Comparison of ENCODE assay signal across 9 mouse cellular contexts in genomic region chr9:121757432-121757831, GRCm38 (mm10). TPM values are rescaled to one million over a fixed set of nuclear protein-coding genes. Genes with fewer than 3 reads are reported as not detected.
DNase-seq lines count a peak whose midpoint lies in the region; ATAC-seq and TF ChIP-seq lines count a peak whose summit lies in the region.
"Had no signal": no experiment of that assay in that cellular context is flagged by ENCODE, and none has a peak within 500 bp of the region (broad histone marks: within the 10 kb centered on the region; RNA-seq: fewer than 3 reads in every experiment).

No protein-coding gene starts in this region.

- no peak overlapping the region for H3K27ac ChIP-seq in forebrain, postnatal 0 days (ENCODE audit: low read depth, low read length)
- H3K27ac ChIP-seq in forebrain, embryonic 16.5 days (ENCODE audit: low read length) = no peak overlapping the region

- H3K36me3 ChIP-seq in forebrain, postnatal 0 days (ENCODE audit: insufficient read depth) = peaks cover 32% of the 10 kb centered on the region
- H3K36me3 ChIP-seq in forebrain, embryonic 16.5 days (ENCODE audit: control insufficient read depth, insufficient read depth) = peaks cover 14% of the 10 kb centered on the region

- no peaks in the 10 kb centered on the region for H3K27me3 ChIP-seq in forebrain, postnatal 0 days (ENCODE audit: insufficient read depth, low read length)
- H3K27me3 ChIP-seq in forebrain, embryonic 16.5 days (replicated peaks; ENCODE audit: control insufficient read depth, insufficient read depth, low read length) = no peaks in the 10 kb centered on the region

- peak; percentile 26 for DNase-seq in forebrain, postnatal 0 days
- DNase-seq in thymus, postnatal 14 days = peak; percentile 32
- DNase-seq in thymus, postnatal 25 days = no peak
- DNase-seq in induced T-regulatory cell, adult 2 months (ENCODE audit: low read depth) = peak; percentile 48
- DNase-seq in right cerebral cortex, adult 18-20 months = no peak
- no peak for DNase-seq in adrenal gland, postnatal 36 days
- DNase-seq: thymus, adult 2 months had no signal

- WGBS in forebrain, postnatal 0 days = 50% methylated on average over 3 of the region's 3 CpGs
- WGBS in forebrain, embryonic 16.5 days = 64% methylated on average over 3 of the region's 3 CpGs

- peaks cover 15% of the 10 kb centered on the region for H3K4me1 ChIP-seq in forebrain, postnatal 0 days (ENCODE audit: insufficient read depth)
- H3K4me1 ChIP-seq in forebrain, embryonic 16.5 days (replicated peaks; ENCODE audit: control insufficient read depth, insufficient read depth, low read length) = peaks cover 27% of the 10 kb centered on the region

- H3K9me3 ChIP-seq in forebrain, postnatal 0 days (ENCODE audit: low read length) = no peaks in the 10 kb centered on the region
- no peaks in the 10 kb centered on the region for H3K9me3 ChIP-seq in forebrain, embryonic 16.5 days (ENCODE audit: control insufficient read depth, low read length)

- H3K4me2 ChIP-seq in forebrain, postnatal 0 days (ENCODE audit: low read depth) = no peak overlapping the region
- no peak overlapping the region for H3K4me2 ChIP-seq in forebrain, embryonic 16.5 days (ENCODE audit: low read length)

- no peak overlapping the region for H3K9ac ChIP-seq in forebrain, postnatal 0 days
- no peak overlapping the region for H3K9ac ChIP-seq in forebrain, embryonic 16.5 days (replicated peaks; ENCODE audit: low read depth, low read length)

- TF ChIP-seq CTCF in forebrain, postnatal 0 days (IDR thresholded peaks at IDR 0.05; ENCODE audit: low read depth) = no peak

- no peak overlapping the region for H3K4me3 ChIP-seq in forebrain, postnatal 0 days (ENCODE audit: low read depth, low read length)
- no peak overlapping the region for H3K4me3 ChIP-seq in forebrain, embryonic 16.5 days (replicated peaks; ENCODE audit: low read length)

- ATAC-seq in forebrain, postnatal 0 days = no peak
- ATAC-seq in forebrain, embryonic 16.5 days = no peak
- ATAC-seq in monocyte, adult 5-6 weeks (replicated peaks; ENCODE audit: insufficient number of reproducible peaks, low FRiP score, low TSS enrichment, poor library complexity, severe bottlenecking) = no peak

RNA-seq across cellular contexts. Expression of gene Zfp651, which starts 1.7 kb away (rescaled TPM):
- 44.6 and 48.8 TPM in 2 replicates for total RNA-seq in forebrain, postnatal 0 days (2014; rRNA removed)
- polyA plus RNA-seq in forebrain, postnatal 0 days (2015; fragmentation: Nextera tagmentation; extraction: Ambion mirVana) = 16.3 and 17.5 TPM in 2 replicates
- polyA plus RNA-seq in forebrain, embryonic 16.5 days (2015; fragmentation: Nextera tagmentation; extraction: Ambion mirVana) = 16.4 and 20.4 TPM in 2 replicates
- 10 to 100 TPM; 40.5 to 49.7 TPM for total RNA-seq in adrenal gland, postnatal 36 days (2021)
- not detected in 3 replicates for total RNA-seq in monocyte, adult 5-6 weeks (2017)

RNA-seq across cellular contexts. Expression of gene Klhl40, which starts 20.0 kb away (rescaled TPM):
- 2.7 and 2.8 TPM in 2 replicates for total RNA-seq in forebrain, postnatal 0 days (2014; rRNA removed)
- 1.7 and 2.0 TPM in 2 replicates for polyA plus RNA-seq in forebrain, postnatal 0 days (2015; fragmentation: Nextera tagmentation; extraction: Ambion mirVana)
- polyA plus RNA-seq in forebrain, embryonic 16.5 days (2015; fragmentation: Nextera tagmentation; extraction: Ambion mirVana) = 0.80 and 1.1 TPM in 2 replicates
- under 1 TPM in 1 of 2 experiments, not detected in 1; 0.16 TPM for total RNA-seq in adrenal gland, postnatal 36 days (2021)
- not detected in 3 replicates for total RNA-seq in monocyte, adult 5-6 weeks (2017)

RNA-seq across cellular contexts. Expression of gene Hhatl, which starts 34.9 kb away (rescaled TPM):
- 0.15 and 1.2 TPM in 2 replicates for total RNA-seq in forebrain, postnatal 0 days (2014; rRNA removed)
- 0.15 and 0.39 TPM in 2 replicates for polyA plus RNA-seq in forebrain, postnatal 0 days (2015; fragmentation: Nextera tagmentation; extraction: Ambion mirVana)
- polyA plus RNA-seq in forebrain, embryonic 16.5 days (2015; fragmentation: Nextera tagmentation; extraction: Ambion mirVana) = not detected in 2 replicates
- total RNA-seq in adrenal gland, postnatal 36 days (2021) = not detected
- total RNA-seq in monocyte, adult 5-6 weeks (2017) = not detected in 3 replicates

RNA-seq across cellular contexts. Expression of gene Nktr, which starts 38.5 kb away (rescaled TPM):
- total RNA-seq in forebrain, postnatal 0 days (2014; rRNA removed) = 79.8 and 97.3 TPM in 2 replicates
- polyA plus RNA-seq in forebrain, postnatal 0 days (2015; fragmentation: Nextera tagmentation; extraction: Ambion mirVana) = 31.3 and 43.2 TPM in 2 replicates
- 59.1 and 60.4 TPM in 2 replicates for polyA plus RNA-seq in forebrain, embryonic 16.5 days (2015; fragmentation: Nextera tagmentation; extraction: Ambion mirVana)
- 10 to 100 TPM; 58.2 to 90.2 TPM for total RNA-seq in adrenal gland, postnatal 36 days (2021)
- total RNA-seq in monocyte, adult 5-6 weeks (2017) = 193 to 365 TPM (median 198 TPM) in 3 replicates

RNA-seq across cellular contexts. Expression of gene Ss18l2, which starts 47.3 kb away (rescaled TPM):
- total RNA-seq in forebrain, postnatal 0 days (2014; rRNA removed) = 69.5 and 104 TPM in 2 replicates
- polyA plus RNA-seq in forebrain, postnatal 0 days (2015; fragmentation: Nextera tagmentation; extraction: Ambion mirVana) = 185 and 241 TPM in 2 replicates
- 133 and 142 TPM in 2 replicates for polyA plus RNA-seq in forebrain, embryonic 16.5 days (2015; fragmentation: Nextera tagmentation; extraction: Ambion mirVana)
- total RNA-seq in adrenal gland, postnatal 36 days (2021) = 10 to 100 TPM; 41.6 to 57.2 TPM
- 14.6 to 46.7 TPM (median 28.7 TPM) in 3 replicates for total RNA-seq in monocyte, adult 5-6 weeks (2017)

Comparison
In these comparisons a context has a peak if more than half of its experiments do, and no peak if none do; other contexts are left out.
1. DNase-seq: peak in forebrain, postnatal 0 days (single experiment), thymus, postnatal 14 days (single experiment) and induced T-regulatory cell, adult 2 months (single experiment); none in thymus, postnatal 25 days (single experiment), right cerebral cortex, adult 18-20 months (single experiment) and adrenal gland, postnatal 36 days (0 of 2).
2. RNA of gene Zfp651, which starts 1.7 kb away (total RNA-seq): 40.5 to 49.7 TPM in adrenal gland, postnatal 36 days and 44.6 to 48.8 TPM in forebrain, postnatal 0 days; not detected in monocyte, adult 5-6 weeks; every median in the first group is over 10 times any median in the second.